Mouse (Mus musculus) heart, postnatal 0 days (tissue): ENCODE results near the gene Dnase1l3.

Source experiments
- CTCF ChIP-seq: IDR thresholded peaks from 2 replicates; pipeline ENCODE4 v1.5.1; 2016; ENCODE audit warnings: antibody characterized with exemption, control low read depth, low read depth
- EP300 ChIP-seq: IDR thresholded peaks from 2 replicates; pipeline ENCODE4 v1.6.1; 2016; ENCODE audit warnings: antibody characterized with exemption, low read depth

DNA sequence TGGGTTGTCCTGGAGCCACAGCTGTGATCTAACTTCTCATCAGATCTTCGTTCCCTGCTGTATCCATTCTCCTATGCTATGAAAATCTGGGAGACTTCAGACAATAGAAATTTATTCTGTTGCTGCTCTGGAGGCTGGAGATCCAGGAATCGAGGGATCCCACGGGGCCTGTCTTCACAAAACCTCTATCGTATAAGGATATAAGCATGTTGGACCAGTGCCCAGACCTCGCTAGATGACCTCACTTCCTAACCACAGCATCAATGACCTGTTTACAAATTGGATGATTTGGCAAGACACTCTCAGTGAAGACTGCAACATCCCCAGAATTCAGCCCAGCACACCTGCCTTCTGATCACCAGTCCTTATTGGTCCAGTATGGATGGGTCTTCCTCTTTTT, 32.7 kb downstream of the Dnase1l3 start:
- TF ChIP-seq CTCF = no peak
- TF ChIP-seq EP300 = no peak
